Mouse (Mus musculus) liver, adult (tissue): ENCODE data around the gene Enox2.

Experiments
- GATA4 ChIP-seq: IDR thresholded peaks from 2 replicates; pipeline ENCODE4 v1.6.1; 2014; ENCODE audit warnings: mild to moderate bottlenecking, low read length; ENCODE audit not compliant: insufficient replicate concordance

Enox2 gene

GRCm38 (mm10) chrX:49073563-49073962 lies 214.5 kb downstream of the Enox2 start:
- no peak for TF ChIP-seq GATA4

DNA sequence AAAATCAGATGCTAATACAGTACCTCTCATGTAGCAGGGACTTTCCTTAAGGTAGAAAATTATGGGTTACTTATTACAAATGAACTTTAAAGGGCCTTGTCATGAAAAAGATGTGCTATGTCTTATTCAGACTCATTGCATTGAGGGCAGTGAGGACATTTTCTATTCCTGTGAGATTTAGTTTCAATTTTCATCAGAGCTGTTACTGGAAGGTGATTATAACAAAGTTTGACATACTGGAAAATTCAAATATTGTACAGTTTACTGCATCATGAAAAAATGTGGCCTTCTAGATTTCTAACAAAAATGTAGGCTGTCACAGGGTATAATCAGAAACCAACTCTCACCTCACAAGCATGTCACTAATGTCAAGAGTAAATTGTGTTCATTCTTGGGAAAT lies 242.9 kb downstream of the Enox2 start:
- TF ChIP-seq GATA4: no peak

DNA sequence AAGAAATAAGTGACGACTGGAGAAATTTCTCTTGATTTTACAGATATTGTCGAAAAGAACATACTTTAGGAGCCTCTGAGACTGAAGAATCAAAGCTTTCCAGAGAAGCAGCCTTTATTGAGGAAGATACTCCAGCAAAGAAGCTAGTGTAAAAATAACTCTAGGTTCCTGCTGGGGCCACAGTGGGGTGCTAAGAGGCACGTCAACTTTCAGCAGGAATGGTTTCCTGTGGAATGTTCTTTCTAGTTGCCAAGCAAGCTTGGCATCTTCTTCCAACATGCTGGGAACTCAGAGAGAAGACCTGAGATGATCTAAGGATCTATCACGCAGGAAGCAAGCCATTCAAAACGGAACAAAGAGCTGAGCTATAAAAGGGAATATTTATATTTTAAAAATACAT lies 278.3 kb downstream of the Enox2 start:
- no peak for TF ChIP-seq GATA4

- TF ChIP-seq GATA4: no peak
Measured at GRCm38 (mm10) chrX:49005655-49006054, 282.4 kb downstream of the Enox2 start.

GRCm38 (mm10) chrX:49002892-49003291 lies 285.2 kb downstream of the Enox2 start:
- no peak for TF ChIP-seq GATA4

DNA sequence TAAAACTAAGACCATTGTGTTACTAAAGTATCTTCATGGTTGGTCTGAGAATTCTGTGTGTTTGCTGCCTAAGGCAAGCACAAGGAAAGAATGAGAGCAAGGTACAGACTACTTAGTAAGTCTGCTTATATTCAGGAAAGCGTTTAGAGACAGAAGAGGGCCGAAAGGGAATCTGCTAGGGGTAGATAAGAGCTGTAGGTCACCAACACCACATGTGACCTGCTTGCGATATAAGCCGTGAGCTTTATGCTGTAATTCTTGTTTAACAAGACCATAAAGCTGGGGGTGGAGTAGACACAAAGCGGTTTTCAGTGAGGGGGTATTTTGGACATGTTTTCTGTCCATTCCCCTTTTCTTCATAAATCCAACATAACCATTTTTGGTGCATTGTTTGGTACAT lies 302.4 kb downstream of the Enox2 start:
- TF ChIP-seq GATA4: no peak

GRCm38 (mm10) chrX:48984451-48984850 lies 303.6 kb downstream of the Enox2 start:
- TF ChIP-seq GATA4: no peak
